Mouse (Mus musculus) lung, postnatal 0 days (tissue): ENCODE data around the gene Lat2. TPM values are rescaled to one million over a fixed set of nuclear protein-coding genes. Genes with fewer than 3 reads are reported as not detected.

Experiments
- ATAC-seq: fragments of 200-750 bp; cut with Nextera tagmentation; 2 replicates; pipeline ENCODE4 v1.8.0; 2017; ENCODE audit warnings: moderate library complexity
- DNase-seq: peaks from one replicate; pipeline ENCODE4 v3.0.0-alpha.2; 2016; ENCODE audit warnings: low spot score
- H3K27ac ChIP-seq: fragments of 300-500 bp; sonication (generic); 2 replicates; pipeline ENCODE4 v1.5.1; 2014; ENCODE audit warnings: antibody characterized with exemption, mild to moderate bottlenecking, low read length, mixed read lengths
- H3K27me3 ChIP-seq: fragments of 300-500 bp; sonication (generic); replicated peaks from 2 replicates; pipeline ENCODE4 v1.6.1; 2014; ENCODE audit warnings: low read length, mixed read lengths; ENCODE audit not compliant: insufficient read depth
- H3K36me3 ChIP-seq: fragments of 300-500 bp; sonication (generic); 2 replicates; pipeline ENCODE4 v1.6.1; 2014; ENCODE audit warnings: low read length, mixed read lengths; ENCODE audit not compliant: insufficient read depth
- H3K4me1 ChIP-seq: fragments of 300-500 bp; sonication (generic); 2 replicates; pipeline ENCODE4 v1.6.1; 2014; ENCODE audit warnings: antibody characterized with exemption, low read depth, low read length, mixed read lengths; ENCODE audit not compliant: insufficient read depth
- H3K4me2 ChIP-seq: fragments of 300-500 bp; sonication (generic); replicated peaks from 2 replicates; pipeline ENCODE4 v1.6.1; 2014; ENCODE audit warnings: low read depth, mild to moderate bottlenecking, low read length, moderate library complexity, mixed read lengths
- H3K4me3 ChIP-seq: fragments of 300-500 bp; sonication (generic); 2 replicates; pipeline ENCODE4 v1.5.1; 2014; ENCODE audit warnings: low read depth, low read length
- H3K9ac ChIP-seq: fragments of 300-500 bp; sonication (generic); replicated peaks from 2 replicates; pipeline ENCODE4 v1.6.1; 2014; ENCODE audit warnings: low read depth, mild to moderate bottlenecking
- H3K9me3 ChIP-seq: fragments of 300-500 bp; sonication (generic); 2 replicates; pipeline ENCODE4 v1.6.1; 2016; ENCODE audit warnings: low read length, mixed read lengths
- CTCF ChIP-seq: IDR thresholded peaks from 2 replicates; pipeline ENCODE4 v1.5.1; 2016; ENCODE audit warnings: antibody characterized with exemption, mild to moderate bottlenecking
- EP300 ChIP-seq: IDR thresholded peaks from 2 replicates; pipeline ENCODE4 v1.6.1; 2016; ENCODE audit warnings: antibody characterized with exemption, mild to moderate bottlenecking, control low read depth
- WGBS: fragments of 180-500 bp; shearing (Covaris S2); extraction: QIAGEN DNeasy Blood & Tissue Kit; methylation state at CpG from one replicate; pipeline ENCODE4 v1.1.7; 2014; 5-methylcytosine and 5-hydroxymethylcytosine counted together
- polyA plus RNA-seq: library from polyadenylated mRNA; unstranded; fragments of >200 nt; fragmentation: Nextera tagmentation; extraction: Ambion mirVana; gene quantifications from 2 replicates; pipeline ENCODE4 v1.2.1, GENCODE M21; 2015

The Lat2 gene
- polyA plus RNA-seq, 1 experiment from 2014 or later, result 3.0 TPM

DNA sequence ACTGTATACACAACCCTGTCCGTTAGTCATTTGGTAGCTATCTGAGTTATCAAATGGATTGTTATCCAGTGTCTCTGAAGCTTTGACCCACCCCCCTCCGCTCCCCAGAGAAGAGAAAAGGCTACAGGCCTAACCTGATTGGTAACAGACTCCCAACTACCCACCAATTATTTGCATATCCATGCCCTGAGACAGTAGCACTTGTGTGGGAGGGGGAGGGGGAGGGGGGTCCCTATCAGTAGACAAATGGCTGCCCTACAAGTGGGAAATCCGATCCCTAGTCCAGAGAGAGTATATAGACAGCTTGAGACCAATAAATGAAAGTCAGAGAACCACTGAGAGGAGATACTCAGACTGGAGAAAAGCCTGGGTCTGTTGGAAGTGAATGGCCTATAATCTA, 46.8 kb downstream of the Lat2 start:
- H3K27me3 ChIP-seq, result no peaks in the 10 kb centered on the region
- H3K9ac ChIP-seq, result no peak overlapping the region
- WGBS, result 84% methylated on average over 3 of the region's 3 CpGs
- H3K4me1 ChIP-seq, result no peaks in the 10 kb centered on the region
- DNase-seq (no peak), ATAC-seq (no peak)
- no peaks in the 10 kb centered on the region for H3K9me3 ChIP-seq
- TF ChIP-seq CTCF, result no peak
- TF ChIP-seq EP300, result no peak
- H3K27ac ChIP-seq, result no peak overlapping the region
- no peaks in the 10 kb centered on the region for H3K36me3 ChIP-seq
- no peak overlapping the region for H3K4me3 ChIP-seq
- no peak overlapping the region for H3K4me2 ChIP-seq

DNA sequence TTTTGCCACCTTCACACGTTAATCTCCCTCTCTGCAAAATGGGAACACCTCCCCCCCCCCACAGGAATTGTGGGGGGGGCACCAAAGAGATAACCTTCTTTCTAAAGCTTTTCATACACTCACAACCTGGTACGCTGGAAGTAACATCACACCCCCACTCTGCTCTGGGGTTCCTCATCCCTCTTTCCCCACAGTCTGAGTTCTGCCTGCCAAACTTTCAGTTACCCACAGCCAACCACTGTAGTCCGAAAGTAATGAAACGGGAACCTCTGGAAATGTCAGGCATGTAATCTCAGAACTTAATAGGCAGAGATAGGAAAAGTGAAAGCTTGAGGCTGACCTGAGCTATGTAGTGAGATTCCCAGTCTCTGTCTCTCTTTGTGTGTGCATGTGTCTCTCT, 47.4 kb downstream of the Lat2 start:
- no peak for TF ChIP-seq CTCF
- TF ChIP-seq EP300, result no peak
- Histone ChIP-seq H3K4me2 (no peak overlapping the region), H3K27me3 (no peaks in the 10 kb centered on the region), H3K36me3 (no peaks in the 10 kb centered on the region), H3K4me3 (no peak overlapping the region), H3K9me3 (no peaks in the 10 kb centered on the region), H3K9ac (no peak overlapping the region), H3K4me1 (no peaks in the 10 kb centered on the region), H3K27ac (no peak overlapping the region)
- DNase-seq, result no peak
- no peak for ATAC-seq
- WGBS, result 69% methylated on average over 4 of the region's 4 CpGs

DNA sequence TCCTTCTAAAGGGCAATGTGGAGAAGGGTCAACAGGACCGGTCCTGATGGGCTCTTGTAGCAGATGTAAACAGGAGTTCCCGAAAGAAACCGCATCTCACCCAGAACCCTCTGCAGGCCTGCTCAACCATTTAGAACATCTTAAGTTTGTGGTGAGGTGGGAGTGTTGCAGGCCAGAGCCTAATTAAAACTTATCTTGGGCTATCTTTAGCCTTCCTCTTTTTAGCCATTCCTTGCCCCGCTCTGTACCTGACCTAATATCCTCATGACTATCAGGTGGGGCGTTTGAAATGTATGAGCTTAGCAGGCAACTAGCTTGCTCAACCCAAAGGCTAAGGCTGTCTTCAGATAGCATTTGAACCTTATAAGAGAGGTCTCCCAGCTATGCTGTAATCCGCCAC, 49.1 kb downstream of the Lat2 start:
- Histone ChIP-seq H3K9ac (no peak overlapping the region), H3K4me2 (no peak overlapping the region), H3K27me3 (no peaks in the 10 kb centered on the region), H3K9me3 (no peaks in the 10 kb centered on the region), H3K36me3 (no peaks in the 10 kb centered on the region), H3K4me3 (no peak overlapping the region), H3K4me1 (no peaks in the 10 kb centered on the region), H3K27ac (no peak overlapping the region)
- 86% methylated on average over 6 of the region's 6 CpGs for WGBS
- TF ChIP-seq CTCF (no peak), EP300 (no peak)
- no peak for ATAC-seq
- no peak for DNase-seq

DNA sequence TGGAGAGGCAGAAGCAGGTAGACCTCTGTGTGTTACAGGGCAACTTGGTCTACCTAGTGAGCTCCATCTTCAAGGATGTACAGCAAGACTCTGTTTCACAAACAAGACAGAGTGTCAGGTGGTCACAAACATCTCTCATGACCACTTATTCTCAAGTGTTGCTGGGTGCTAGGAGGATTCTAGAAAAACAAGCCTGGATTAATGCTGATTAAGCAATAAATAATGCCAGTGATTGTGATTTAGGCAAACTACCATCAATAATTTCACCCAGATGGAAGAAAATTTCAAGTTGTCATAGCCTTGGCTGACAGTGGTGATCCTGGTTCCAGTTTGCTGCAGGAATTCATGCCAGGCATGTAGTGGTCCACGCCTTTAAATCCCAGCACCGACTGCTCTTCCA, 50.6 kb downstream of the Lat2 start:
- no peak for TF ChIP-seq EP300
- no peak for TF ChIP-seq CTCF
- 92% methylated on average over 2 of the region's 2 CpGs for WGBS
- no peak for ATAC-seq
- Histone ChIP-seq H3K4me1 (no peaks in the 10 kb centered on the region), H3K4me2 (no peak overlapping the region), H3K4me3 (no peak overlapping the region), H3K36me3 (no peaks in the 10 kb centered on the region), H3K9me3 (no peaks in the 10 kb centered on the region), H3K27me3 (no peaks in the 10 kb centered on the region), H3K9ac (no peak overlapping the region), H3K27ac (no peak overlapping the region)
- no peak for DNase-seq

DNA sequence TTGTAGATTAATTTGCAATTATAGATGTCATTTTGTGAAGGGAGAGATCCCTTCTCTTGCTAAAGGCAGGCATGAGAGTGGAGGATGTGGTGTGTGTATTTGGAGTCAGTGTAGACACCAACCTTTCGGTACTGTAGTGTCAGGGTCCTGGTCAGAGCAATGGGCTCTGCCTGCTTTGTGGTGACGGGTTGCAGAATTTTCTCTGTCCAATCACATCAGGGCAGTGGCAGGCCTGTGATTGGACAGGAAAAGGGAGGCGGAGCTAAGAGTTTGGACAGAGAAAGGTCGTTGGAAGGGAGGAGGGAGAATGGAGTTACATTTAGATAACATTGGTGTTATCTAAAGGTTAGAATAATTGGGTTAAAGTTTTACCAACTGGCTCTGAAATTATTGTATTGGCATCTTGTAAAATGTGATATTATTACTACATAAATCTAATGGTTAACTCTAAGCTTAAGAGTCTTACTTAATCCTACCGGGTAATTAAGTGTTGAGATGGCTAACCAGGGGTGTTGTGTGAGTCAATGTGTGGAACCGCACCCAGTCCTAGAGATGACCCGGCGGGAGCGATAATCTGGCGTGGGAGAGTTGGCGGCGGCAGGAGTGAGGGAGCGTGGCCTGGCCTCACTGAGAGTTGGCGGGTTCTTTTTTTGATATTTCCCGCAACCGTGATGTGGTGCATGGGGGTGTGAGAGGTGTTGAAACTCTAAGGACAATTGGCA, 54.2 kb downstream of the Lat2 start:
- Histone ChIP-seq H3K4me3 (no peak overlapping the region), H3K9ac (no peak overlapping the region), H3K4me1 (no peaks in the 10 kb centered on the region), H3K36me3 (no peaks in the 10 kb centered on the region), H3K27ac (no peak overlapping the region), H3K27me3 (no peaks in the 10 kb centered on the region), H3K9me3 (no peaks in the 10 kb centered on the region), H3K4me2 (no peak overlapping the region)
- TF ChIP-seq CTCF, result no peak
- no peak for TF ChIP-seq EP300
- no peak for ATAC-seq
- DNase-seq, result no peak
- WGBS, result 78% methylated on average over 16 of the region's 16 CpGs

DNA sequence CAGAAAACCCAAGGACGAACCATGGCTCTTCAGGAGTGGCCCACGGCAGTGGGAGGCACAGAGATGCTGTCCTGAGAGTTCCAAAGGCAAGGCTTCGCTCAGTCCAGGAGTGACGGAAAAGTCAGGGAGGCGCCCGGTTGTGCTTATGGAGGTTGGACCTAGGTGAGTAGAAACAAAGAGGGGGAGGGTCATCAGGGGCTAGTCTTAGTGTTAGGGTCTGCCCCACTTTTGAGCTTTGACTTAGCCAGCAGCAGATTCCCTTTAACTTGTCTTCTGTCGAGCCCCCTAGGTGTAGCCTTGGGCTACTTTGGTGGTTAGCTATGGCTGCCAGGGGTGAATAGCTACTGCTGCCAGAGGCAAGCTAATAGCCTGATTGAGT, 54.8 kb downstream of the Lat2 start, which contains the start of gene Syna:
TSS of gene Syna (minus strand) at position 101 of the 379 bp plus-strand sequence.
- Histone ChIP-seq H3K4me2 (no peak within 1 kb of the TSS), H3K27ac (no peak within 1 kb of the TSS), H3K9ac (no peak within 1 kb of the TSS), H3K27me3 (no peaks in the 10 kb centered on the region), H3K36me3 (no peaks in the 10 kb centered on the region), H3K9me3 (no peaks in the 10 kb centered on the region), H3K4me1 (peaks cover 4% of the 10 kb centered on the region; the same call in 1 of the 2 replicates), H3K4me3 (no peak within 1 kb of the TSS)
- no peak for ATAC-seq
- WGBS, result 88% methylated on average over 7 of the region's 7 CpGs
- no peak for TF ChIP-seq CTCF
- no peak for TF ChIP-seq EP300
- no peak for DNase-seq
